Mouse (Mus musculus) testis, adult 10 weeks (tissue): ENCODE data around the gene Smarca2. TPM values are rescaled to one million over a fixed set of nuclear protein-coding genes. Genes with fewer than 3 reads are reported as not detected.

ENCODE experiments used
- polyA plus RNA-seq: library from polyadenylated mRNA; stranded (reverse); fragments of 350-450 nt; fragmentation: Illumina TruSeq; extraction: RNeasy Lipid Tissue Mini Kit (QIAGEN cat#74804); gene quantifications from one replicate; pipeline ENCODE4 v1.2.3, GENCODE M21; 2014; ENCODE audit warnings: low read depth, low replicate concordance

Gene Smarca2
- 384 TPM for polyA plus RNA-seq

GRCm38 (mm10) chr19:26604755-26605300 is at the start of gene Smarca2:
Gene Smarca2 (plus strand): TSS chr19:26605050.

